ENCODE assay signal across 18 mouse cellular contexts in the genomic region with DNA sequence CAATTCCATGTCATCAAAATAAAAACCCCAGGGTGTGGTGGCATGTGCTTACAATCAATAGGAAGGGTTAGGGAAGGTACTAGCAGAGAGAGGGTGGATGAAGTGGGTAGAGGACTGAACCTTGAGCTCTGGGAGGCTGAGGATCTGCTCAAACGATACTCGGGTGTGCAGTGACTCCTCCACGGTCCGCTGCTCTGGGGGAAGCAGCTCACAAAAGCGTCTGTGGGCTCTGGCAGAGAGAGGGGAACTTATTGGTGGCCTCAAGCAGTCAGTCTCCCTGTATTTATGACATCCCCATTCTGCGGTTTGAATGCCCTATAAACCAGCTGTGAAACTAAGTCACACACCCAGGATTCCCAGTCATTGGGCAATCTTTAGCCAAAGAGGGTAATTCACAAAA. TPM values are rescaled to one million over a fixed set of nuclear protein-coding genes. Genes with fewer than 3 reads are reported as not detected.
DNase-seq lines count a peak whose midpoint lies in the region; ATAC-seq and TF ChIP-seq lines count a peak whose summit lies in the region.
"Had no signal": no experiment of that assay in that cellular context is flagged by ENCODE, and none has a peak within 500 bp of the region (broad histone marks: within the 10 kb centered on the region; RNA-seq: fewer than 3 reads in every experiment).

No protein-coding gene starts in this region.

- peaks cover 9% of the 10 kb centered on the region for H3K36me3 ChIP-seq in kidney, embryonic 16.5 days (ENCODE audit: insufficient read depth, low read length)
- no peaks in the 10 kb centered on the region for H3K36me3 ChIP-seq in myocyte (ENCODE audit: control insufficient read depth, insufficient read depth)

- TF ChIP-seq POLR2A in bone marrow, adult 2 months (IDR thresholded peaks at IDR 0.05; ENCODE audit: borderline replicate concordance, control insufficient read depth, low read depth, low read length): no peak
- no peak for TF ChIP-seq POLR2A in myocyte (IDR thresholded peaks at IDR 0.05; ENCODE audit: insufficient read length, low read depth)

- no peak overlapping the region for H3ac ChIP-seq in myocyte (ENCODE audit: control insufficient read depth, insufficient read length)

- no peak overlapping the region for H3K4me3 ChIP-seq in kidney, embryonic 16.5 days (ENCODE audit: low read length)
- H3K4me3 ChIP-seq in bone marrow, adult 2 months (replicated peaks; ENCODE audit: control insufficient read depth, low read depth, low read length): no peak overlapping the region
- no peak overlapping the region for H3K4me3 ChIP-seq in myocyte
- H3K4me3 ChIP-seq: embryonic facial prominence, embryonic 13.5 days; forebrain, embryonic 10.5 days; heart, embryonic 10.5 days; hindbrain, embryonic 15.5 days; limb, embryonic 15.5 days had no signal

- DNase-seq in kidney, adult 18-20 months: no peak
- DNase-seq in kidney, postnatal 14 days: peak; percentile 30
- no peak for DNase-seq in layer of hippocampus, adult 11-12 months (ENCODE audit: low spot score)
- DNase-seq: adrenal gland, postnatal 10 days; cerebellum, adult 9-10 months; gastrocnemius, postnatal 25 days; right cerebral cortex, adult 18-20 months; thymus, postnatal 36 days had no signal

- H3K79me2 ChIP-seq in myocyte (ENCODE audit: control insufficient read depth, insufficient read depth): peaks cover 4% of the 10 kb centered on the region

- no peak for ATAC-seq in kidney, embryonic 16.5 days (ENCODE audit: low FRiP score, low TSS enrichment)
- ATAC-seq in cerebellum, adult (ENCODE audit: insufficient number of reproducible peaks, low FRiP score, low TSS enrichment): no peak
- ATAC-seq: lung, postnatal 0 days had no signal

- H3K9me3 ChIP-seq in kidney, embryonic 16.5 days (ENCODE audit: low read length): no peaks in the 10 kb centered on the region
- H3K9me3 ChIP-seq: embryonic facial prominence, embryonic 13.5 days; forebrain, embryonic 10.5 days; heart, embryonic 10.5 days; hindbrain, embryonic 15.5 days; limb, embryonic 15.5 days had no signal

- 30% methylated on average over 6 of the region's 6 CpGs for WGBS in kidney, embryonic 16.5 days
- WGBS in bone marrow, adult 2 months: 10% methylated on average over 6 of the region's 6 CpGs

- H3K27me3 ChIP-seq in kidney, embryonic 16.5 days (ENCODE audit: insufficient read depth, low read length): no peaks in the 10 kb centered on the region
- no peaks in the 10 kb centered on the region for H3K27me3 ChIP-seq in myocyte (ENCODE audit: control insufficient read depth, insufficient read depth, insufficient read length)
- H3K27me3 ChIP-seq: limb, embryonic 15.5 days had no signal

- 0 out of 2 replicates have a peak overlapping the region, but pooled peaks have one; percentile 27 for H3K9ac ChIP-seq in kidney, embryonic 16.5 days (replicated peaks; ENCODE audit: low read length)
- H3K9ac ChIP-seq: embryonic facial prominence, embryonic 13.5 days; hindbrain, embryonic 15.5 days; limb, embryonic 15.5 days had no signal

- 0 out of 2 replicates have a peak overlapping the region, but pooled peaks have one; percentile 8 for H3K27ac ChIP-seq in kidney, embryonic 16.5 days (ENCODE audit: low read length)
- H3K27ac ChIP-seq in bone marrow, adult 2 months (ENCODE audit: control insufficient read depth, insufficient read depth, low read depth, low read length, poor library complexity): 0 out of 2 replicates have a peak overlapping the region, but pooled peaks have one; percentile 1
- H3K27ac ChIP-seq: embryonic facial prominence, embryonic 13.5 days; forebrain, embryonic 10.5 days; heart, embryonic 10.5 days; hindbrain, embryonic 15.5 days; limb, embryonic 15.5 days had no signal

- no peak for TF ChIP-seq CTCF in bone marrow, adult 2 months (IDR thresholded peaks at IDR 0.05; ENCODE audit: control insufficient read depth, insufficient read depth, low read length)

- peaks cover 30% of the 10 kb centered on the region for H3K4me1 ChIP-seq in kidney, embryonic 16.5 days (ENCODE audit: insufficient read depth, low read length)
- peaks cover 1% of the 10 kb centered on the region; the same call in 1 of the 2 replicates for H3K4me1 ChIP-seq in bone marrow, adult 2 months (ENCODE audit: control insufficient read depth, insufficient read depth, low read length)

- 0 out of 2 replicates have a peak overlapping the region, but pooled peaks have one; percentile 74 for H3K4me2 ChIP-seq in kidney, embryonic 16.5 days (replicated peaks; ENCODE audit: low read depth, low read length)
- no peak overlapping the region for H3K4me2 ChIP-seq in myocyte (ENCODE audit: low read depth)
- H3K4me2 ChIP-seq: embryonic facial prominence, embryonic 13.5 days; hindbrain, embryonic 15.5 days; limb, embryonic 15.5 days had no signal

TF ChIP-seq in myocyte, 11 proteins besides CTCF, POLR2A, EP300 and RAD21:
- no peak for TF ChIP-seq TCF12 (IDR thresholded peaks at IDR 0.05; ENCODE audit: insufficient read depth, poor library complexity, severe bottlenecking)
- TF ChIP-seq POLR2AphosphoS2 (IDR thresholded peaks at IDR 0.05; ENCODE audit: insufficient read length, low read depth): peak; percentile 19

RNA-seq across cellular contexts. Expression of a gene that starts 2.4 kb away (rescaled TPM):
- polyA plus RNA-seq in kidney, embryonic 16.5 days (2015; fragmentation: Nextera tagmentation; extraction: Ambion mirVana): 131 and 144 TPM in 2 replicates
- 81.7 and 82.5 TPM in 2 replicates for polyA plus RNA-seq in bone marrow, adult 2 months (2011; ENCODE audit: insufficient read depth, insufficient read length, low replicate concordance, missing spikeins)
- 98.7 TPM for polyA plus RNA-seq in myocyte (2012; fragmentation: generic; extraction: Trizol)

RNA-seq across cellular contexts. Expression of a gene that starts 2.5 kb away (rescaled TPM):
- 3.5 and 4.0 TPM in 2 replicates for polyA plus RNA-seq in kidney, embryonic 16.5 days (2015; fragmentation: Nextera tagmentation; extraction: Ambion mirVana)
- polyA plus RNA-seq in bone marrow, adult 2 months (2011; ENCODE audit: insufficient read depth, insufficient read length, low replicate concordance, missing spikeins): 1.1 and 1.8 TPM in 2 replicates
- polyA plus RNA-seq in myocyte (2012; fragmentation: generic; extraction: Trizol): 0.91 TPM

RNA-seq across cellular contexts. Expression of a gene that starts 16.0 kb away (rescaled TPM):
- 0.87 and 1.4 TPM in 2 replicates for polyA plus RNA-seq in kidney, embryonic 16.5 days (2015; fragmentation: Nextera tagmentation; extraction: Ambion mirVana)
- not detected in 2 replicates for polyA plus RNA-seq in bone marrow, adult 2 months (2011; ENCODE audit: insufficient read depth, insufficient read length, low replicate concordance, missing spikeins)
- 0.24 TPM for polyA plus RNA-seq in myocyte (2012; fragmentation: generic; extraction: Trizol)

RNA-seq across cellular contexts. Expression of a gene that starts 30.8 kb away (rescaled TPM):
- polyA plus RNA-seq in kidney, embryonic 16.5 days (2015; fragmentation: Nextera tagmentation; extraction: Ambion mirVana): 51.7 and 51.9 TPM in 2 replicates
- polyA plus RNA-seq in bone marrow, adult 2 months (2011; ENCODE audit: insufficient read depth, insufficient read length, low replicate concordance, missing spikeins): 12.7 and 26.8 TPM in 2 replicates
- polyA plus RNA-seq in myocyte (2012; fragmentation: generic; extraction: Trizol): 55.0 TPM

RNA-seq across cellular contexts. Expression of a gene that starts 39.3 kb away (rescaled TPM):
- polyA plus RNA-seq in kidney, embryonic 16.5 days (2015; fragmentation: Nextera tagmentation; extraction: Ambion mirVana): 11.4 and 17.0 TPM in 2 replicates
- 11.0 and 24.0 TPM in 2 replicates for polyA plus RNA-seq in bone marrow, adult 2 months (2011; ENCODE audit: insufficient read depth, insufficient read length, low replicate concordance, missing spikeins)
- polyA plus RNA-seq in myocyte (2012; fragmentation: generic; extraction: Trizol): 4.8 TPM
